Mouse (Mus musculus) liver, postnatal 0 days (tissue): ENCODE data around the gene Btbd9.

Experiments used
- CTCF ChIP-seq: sonication (generic); IDR thresholded peaks from 2 replicates; pipeline ENCODE4 v1.5.1; 2016; ENCODE audit warnings: antibody characterized with exemption, low read depth
- EP300 ChIP-seq: IDR thresholded peaks from 2 replicates; pipeline ENCODE4 v1.6.1; 2016; ENCODE audit warnings: antibody characterized with exemption, low read depth, mild to moderate bottlenecking

DNA sequence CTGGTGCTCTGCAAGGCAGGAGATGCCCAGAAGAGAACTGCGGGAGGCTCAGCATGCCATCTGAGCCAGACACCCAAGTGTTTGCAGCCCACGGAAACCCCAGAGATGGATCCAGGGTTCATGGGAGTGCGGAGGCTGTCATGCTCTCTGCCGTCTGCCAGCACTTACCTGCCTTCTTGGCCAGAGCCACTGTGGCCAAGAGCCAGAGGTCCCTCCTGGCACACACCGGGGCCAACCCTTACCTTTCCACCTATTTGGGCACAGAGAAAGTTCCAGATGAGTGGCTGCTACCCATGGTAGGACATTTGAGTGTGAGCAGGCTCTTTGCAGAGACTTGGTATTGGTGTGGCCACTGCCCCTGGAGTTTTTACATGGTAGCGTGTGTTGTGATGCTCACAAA, 365.4 kb downstream of the Btbd9 start:
- TF ChIP-seq CTCF (no peak), EP300 (no peak)
